Mouse (Mus musculus) layer of hippocampus, adult 8-10 months (tissue): ENCODE data around the gene Rabl3. TPM values are rescaled to one million over a fixed set of nuclear protein-coding genes. Genes with fewer than 3 reads are reported as not detected.

ENCODE experiments used
- DNase-seq, 2 experiments: peaks; one replicate each; pipeline ENCODE4 v3.0.0; 2022; ENCODE audit warnings: low spot score in 2 of 2
- total RNA-seq, 4 experiments: library from RNA; stranded (reverse); gene quantifications; 2 replicates each; pipeline ENCODE4 v1.2.4; 2022

Rabl3 gene
- total RNA-seq, result 1 to 10 TPM; 7.6 to 10.0 (median 8.7) TPM

GRCm38 (mm10) chr16:37539611-37540580 lies at the start of gene Rabl3, which contains the start of gene Gtf2e1:
Rabl3 (plus strand) TSS chr16:37539885.
Gtf2e1 (minus strand) TSS chr16:37539789.
- peak; percentile 99 for DNase-seq

GRCm38 (mm10) chr16:37495017-37495416 lies 44.7 kb upstream of the Rabl3 start:
- DNase-seq, result peak; percentile 52 to 55

DNA sequence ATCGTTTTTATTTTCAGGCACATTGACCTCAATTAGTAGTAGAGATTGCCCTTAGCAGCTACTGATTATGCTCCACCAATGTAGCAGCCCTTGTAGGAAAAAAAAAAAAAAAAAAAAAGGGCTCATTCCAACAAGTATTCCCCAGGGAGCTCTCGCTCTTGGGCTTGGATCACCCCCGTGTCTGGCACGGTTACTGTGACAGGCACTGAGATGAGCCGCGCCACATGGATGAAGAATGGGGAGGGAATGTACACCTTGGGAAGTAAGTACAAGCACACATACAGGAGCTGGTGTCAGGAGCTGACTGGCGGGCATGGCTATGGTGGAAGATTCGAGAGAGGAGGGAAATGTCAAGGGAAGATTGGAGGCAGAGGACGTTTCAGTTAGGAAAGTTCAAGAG lies 41.1 kb upstream of the Rabl3 start:
- no peak for DNase-seq

DNA sequence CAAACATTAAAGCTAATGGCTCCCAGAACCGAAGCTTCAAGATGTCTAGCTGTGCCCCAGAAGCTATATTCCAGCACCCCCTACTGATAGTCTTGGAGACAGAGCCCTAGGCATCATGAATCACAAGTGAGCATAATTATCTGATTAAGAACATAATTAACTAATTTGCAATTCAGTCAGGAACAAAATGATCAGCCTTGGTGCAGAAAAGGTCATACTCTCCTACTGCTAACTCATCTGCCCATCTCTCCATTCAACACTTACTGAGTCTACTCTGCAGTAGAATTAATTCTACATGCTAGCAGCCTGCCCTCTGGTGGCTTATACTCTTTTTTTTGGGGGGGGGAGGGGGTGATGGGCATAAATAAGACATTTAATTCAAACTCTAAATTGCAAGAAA lies 35.2 kb upstream of the Rabl3 start:
- DNase-seq, result no peak

- no peak for DNase-seq
These were observed 32.9 kb upstream of the Rabl3 start for GRCm38 (mm10) chr16:37506751-37507150.

GRCm38 (mm10) chr16:37511489-37511888 lies 28.2 kb upstream of the Rabl3 start:
- DNase-seq, result no peak

DNA sequence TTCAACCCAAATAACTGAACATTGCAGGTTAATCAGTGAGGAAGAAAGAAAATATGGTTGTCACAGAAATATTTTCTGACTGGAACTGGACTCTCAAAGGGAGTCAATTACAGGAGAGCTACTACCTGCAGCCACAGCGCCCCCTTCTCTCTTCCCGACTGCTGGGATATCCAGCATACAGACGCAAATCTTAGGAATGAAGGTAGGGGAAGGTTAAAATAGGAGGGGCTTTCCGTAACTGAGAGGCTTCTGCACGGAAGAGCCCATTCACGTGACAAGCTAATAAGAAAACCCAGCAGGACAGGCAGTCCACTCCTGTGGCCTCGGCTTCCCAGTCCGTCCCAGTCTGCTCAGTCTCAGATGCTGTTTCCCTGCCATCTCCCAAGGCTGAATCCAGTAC lies 25.0 kb upstream of the Rabl3 start:
- no peak for DNase-seq

DNA sequence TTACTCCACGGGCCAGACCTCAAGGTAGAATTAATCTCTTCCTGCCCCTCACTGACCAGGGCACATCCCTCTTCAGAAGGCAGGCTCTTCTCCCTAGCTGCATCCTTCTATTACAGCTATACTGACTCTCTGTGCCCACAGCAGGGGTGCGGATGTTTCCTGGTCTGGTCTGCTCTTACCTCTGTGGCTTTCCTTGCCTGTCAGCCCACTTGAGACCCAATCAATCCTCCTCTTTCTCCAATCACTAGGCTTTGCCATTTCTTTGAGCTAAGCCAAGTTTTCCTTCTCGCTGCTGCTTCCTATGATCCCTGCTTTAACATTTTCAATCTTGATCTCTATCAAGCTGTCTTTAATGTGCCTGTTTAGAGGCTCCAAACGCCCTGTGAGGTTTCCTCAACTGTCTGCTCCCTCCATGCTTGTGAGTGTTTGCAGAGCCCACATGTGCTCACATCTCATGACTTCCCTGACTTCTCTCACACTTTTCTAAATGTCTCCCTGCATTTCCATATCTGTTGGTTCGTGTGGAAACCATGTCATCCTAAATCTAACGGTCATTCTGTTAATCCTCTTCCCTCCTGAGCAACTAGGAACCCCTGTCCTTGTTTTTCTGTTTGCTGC lies 23.2 kb upstream of the Rabl3 start:
- no peak for DNase-seq

- DNase-seq, result no peak
These were observed 22.0 kb upstream of the Rabl3 start for GRCm38 (mm10) chr16:37517596-37518211.

GRCm38 (mm10) chr16:37518662-37519061 lies 21.0 kb upstream of the Rabl3 start:
- no peak for DNase-seq

DNA sequence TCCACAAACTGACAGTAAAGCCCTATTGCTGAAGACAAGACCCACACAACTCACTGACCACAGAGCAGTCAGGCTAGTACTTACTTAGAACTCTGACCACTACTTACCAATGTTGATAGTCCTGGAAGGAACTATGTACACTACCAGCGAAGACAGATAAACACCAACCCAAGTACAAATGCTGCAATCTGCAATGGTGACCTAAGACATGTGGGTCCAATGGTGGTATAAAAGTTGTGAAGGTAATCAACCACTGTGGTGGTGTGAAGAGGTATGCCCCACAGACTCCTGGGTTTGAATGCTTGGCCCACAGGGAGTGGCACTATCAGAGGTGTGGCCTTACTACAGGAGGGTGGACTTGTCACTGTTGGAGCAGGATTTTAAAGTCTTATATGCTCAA lies 20.0 kb upstream of the Rabl3 start:
- DNase-seq, result no peak

DNA sequence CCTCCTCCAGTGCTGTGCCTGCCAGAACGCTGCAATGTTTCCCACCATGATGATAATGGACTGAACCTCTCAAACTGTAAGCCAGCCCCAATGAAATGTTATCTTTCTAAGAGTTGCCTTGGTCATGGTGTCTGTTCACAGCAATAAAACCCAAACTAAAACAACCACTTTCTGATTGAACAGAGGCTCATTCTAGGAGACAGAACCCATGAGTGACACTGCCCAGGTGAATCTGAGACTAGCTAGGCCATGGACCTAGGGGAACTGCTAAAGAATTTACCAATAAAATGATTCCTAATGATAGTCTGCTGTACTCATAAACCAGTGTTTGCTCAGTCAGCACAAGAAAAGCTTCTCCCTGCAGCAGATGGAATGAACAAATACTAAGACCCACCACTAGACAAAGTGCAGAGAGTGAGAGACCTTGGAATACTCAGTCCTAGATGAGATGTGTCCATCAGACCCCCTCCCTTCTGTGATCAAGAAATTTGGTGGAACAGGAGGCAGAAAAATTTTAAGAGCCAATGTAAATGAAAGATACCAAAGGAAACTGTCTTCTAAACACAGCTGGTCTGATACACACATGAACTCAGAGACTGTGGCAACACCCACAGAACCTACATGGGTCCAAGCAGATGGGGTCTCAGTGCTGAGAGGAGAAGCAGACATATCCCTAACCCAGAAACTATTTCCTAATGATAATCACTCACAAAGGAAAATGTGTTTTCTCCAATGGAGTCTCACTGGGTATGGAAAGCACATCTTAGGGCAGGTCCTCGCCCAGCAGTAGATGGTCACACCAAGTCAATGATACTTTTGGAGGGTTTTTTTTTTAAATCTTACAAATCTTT lies 19.3 kb upstream of the Rabl3 start:
- DNase-seq, result no peak

- DNase-seq, result no peak
These were observed 17.5 kb upstream of the Rabl3 start for GRCm38 (mm10) chr16:37522100-37522697.

GRCm38 (mm10) chr16:37525121-37525520 lies 14.6 kb upstream of the Rabl3 start:
- DNase-seq, result no peak

- DNase-seq, result no peak
These were observed 12.9 kb upstream of the Rabl3 start for GRCm38 (mm10) chr16:37526688-37527223.

DNA sequence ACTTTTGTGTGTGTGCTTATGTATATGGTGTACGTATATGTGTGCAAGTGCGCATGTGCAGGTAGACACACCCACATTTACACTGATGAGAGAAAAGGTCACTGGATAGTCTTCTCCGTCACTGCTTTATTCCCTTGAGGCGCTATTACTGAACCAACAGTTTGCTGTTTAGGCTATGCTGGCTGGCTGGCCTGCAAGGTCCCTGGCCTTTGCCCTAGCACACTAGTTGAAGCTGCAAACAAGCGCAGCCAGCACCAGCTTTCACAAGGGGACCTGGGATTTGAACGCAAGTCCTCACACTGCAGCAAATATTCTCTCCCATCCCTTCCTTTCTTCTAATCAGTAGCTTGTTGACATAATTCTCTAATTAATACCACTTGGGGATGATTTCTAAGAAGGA lies 9.5 kb upstream of the Rabl3 start:
- no peak for DNase-seq

DNA sequence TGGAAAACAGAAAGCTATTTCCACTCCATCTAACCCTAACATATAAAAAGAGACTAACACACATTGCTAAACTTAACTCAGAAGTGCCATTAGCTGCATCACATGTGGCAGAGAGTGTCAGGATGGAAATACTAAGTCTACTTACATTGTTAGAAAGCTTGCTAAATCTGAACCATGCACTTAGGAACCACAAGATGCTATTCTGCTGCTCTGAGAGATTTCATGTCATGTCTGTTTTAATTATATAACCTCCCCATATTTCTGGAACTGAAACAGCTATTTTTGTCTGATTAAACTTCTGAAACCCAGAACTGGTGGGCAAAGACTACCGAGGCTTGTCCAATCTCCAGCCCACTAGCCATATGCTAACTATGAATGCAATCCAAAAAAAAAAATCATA lies 7.6 kb upstream of the Rabl3 start:
- no peak for DNase-seq

- DNase-seq, result no peak
These were observed 6.2 kb upstream of the Rabl3 start for GRCm38 (mm10) chr16:37533369-37534068.

DNA sequence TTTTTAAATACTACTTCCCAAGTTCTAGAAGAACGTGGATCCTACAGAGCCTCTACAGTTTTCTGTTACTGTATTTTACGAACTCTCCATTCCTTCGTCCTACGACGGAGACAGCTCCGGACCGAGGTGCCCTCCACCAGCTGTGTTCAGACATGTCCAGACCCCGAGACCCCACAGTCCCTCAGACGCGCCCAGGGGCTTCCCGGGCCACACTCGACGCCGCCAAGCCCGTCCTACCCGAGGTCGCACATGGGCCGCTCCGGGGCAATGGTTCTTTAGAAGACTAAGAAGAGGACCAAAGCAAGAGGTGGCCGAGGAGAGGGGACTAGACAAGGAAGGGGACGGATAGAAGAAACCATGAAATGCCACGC lies 460 bp upstream of the Rabl3 start:
- DNase-seq, result no peak

DNA sequence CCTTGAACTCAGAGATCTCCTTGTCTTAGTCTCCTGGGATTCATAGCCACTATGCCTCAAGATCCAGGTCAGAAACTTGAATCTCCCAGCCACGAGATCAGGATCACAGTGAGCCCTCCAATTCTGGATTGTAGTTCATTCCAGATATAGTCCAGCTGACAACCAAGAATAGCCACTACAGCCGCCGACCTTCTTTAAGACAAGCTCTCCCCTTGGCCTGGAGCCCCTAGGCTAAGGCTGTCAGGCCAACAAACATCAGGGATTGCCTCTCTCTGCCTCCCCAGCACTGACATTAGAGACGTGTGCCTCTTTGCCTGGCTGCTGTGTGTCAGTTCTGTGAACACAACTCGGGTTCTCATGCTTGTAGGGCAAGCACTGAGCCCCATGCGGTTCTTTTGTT lies 1.1 kb downstream of the Rabl3 start:
- DNase-seq, result no peak
